Mouse (Mus musculus) embryonic fibroblast, embryonic 13.5 days (primary cell): ENCODE results near the gene Rap1gap.

Experiments
- CTCF ChIP-seq: IDR thresholded peaks from 2 replicates; pipeline ENCODE4 v1.5.1; 2011; ENCODE audit warnings: mild to moderate bottlenecking, control low read depth, low read length, moderate library complexity, borderline replicate concordance; ENCODE audit not compliant: insufficient read depth
- POLR2A ChIP-seq: IDR thresholded peaks from 2 replicates; pipeline ENCODE4 v1.6.1; 2011; ENCODE audit warnings: low read depth, mild to moderate bottlenecking, control low read depth, low read length, moderate library complexity

- TF ChIP-seq CTCF = no peak
- TF ChIP-seq POLR2A = no peak
These were observed 74.8 kb downstream of the Rap1gap start for GRCm38 (mm10) chr4:137739151-137739923.
